Mouse (Mus musculus): ENCODE results near the gene Olfr1535.

Olfr1535 gene

GRCm38 (mm10) chr13:21559793-21560192 lies at the start of gene Olfr1535:
Gene Olfr1535 (minus strand): TSS chr13:21559893.
- in situ Hi-C loops (cut with MseI, MboI): no loop called here

GRCm38 (mm10) chr13:21591618-21592017 lies 31.9 kb upstream of the Olfr1535 start:
- in situ Hi-C loops (cut with MseI, MboI): no loop called here

- in situ Hi-C loops (cut with MseI, MboI): no loop called here
Measured at GRCm38 (mm10) chr13:21581659-21582058, 22.0 kb upstream of the Olfr1535 start, which contains the start of gene Olfr1364. Gene Olfr1364 (minus strand): TSS chr13:21581759.

- in situ Hi-C loops (cut with MseI, MboI): no loop called here
Measured at GRCm38 (mm10) chr13:21550416-21551110, 9.1 kb downstream of the Olfr1535 start.

- in situ Hi-C loops (cut with MseI, MboI): no loop called here
Measured at GRCm38 (mm10) chr13:21549487-21549886, 10.2 kb downstream of the Olfr1535 start.

GRCm38 (mm10) chr13:21542708-21543107 lies 17.0 kb downstream of the Olfr1535 start, which contains the start of gene Olfr1366:
Gene Olfr1366 (minus strand): TSS chr13:21542808.
- in situ Hi-C loops (cut with MseI, MboI): no loop called here

GRCm38 (mm10) chr13:21530781-21531201 lies 28.9 kb downstream of the Olfr1535 start, which contains the start of gene Zkscan8:
Gene Zkscan8 (minus strand): TSS chr13:21531120.
- in situ Hi-C loops (cut with MseI, MboI): no loop called here

GRCm38 (mm10) chr13:21530136-21530535 lies 29.6 kb downstream of the Olfr1535 start:
- in situ Hi-C loops (cut with MseI, MboI): no loop called here

GRCm38 (mm10) chr13:21506221-21506649 lies 53.5 kb downstream of the Olfr1535 start:
- in situ Hi-C loops (cut with MseI, MboI): no loop called here

All from mouse trophoblast stem cell (cell line).